Mouse (Mus musculus) neutrophil, adult 5-6 weeks (primary cell): ENCODE measurements around the gene Cars. TPM values are rescaled to one million over a fixed set of nuclear protein-coding genes. Genes with fewer than 3 reads are reported as not detected.
"Not testable (repeated sequence)": the region's sequence is repeated elsewhere in the genome, so short reads cannot be mapped to it uniquely, and the experiment has no call there.

Source experiments
- ATAC-seq: fragments of 151-379, 151-347 bp; 2 replicates; pipeline ENCODE4 v1.8.0; 2017; ENCODE audit warnings: mild to moderate bottlenecking, moderate TSS enrichment; ENCODE audit not compliant: insufficient number of reproducible peaks, poor library complexity, low FRiP score, severe bottlenecking; ENCODE audit errors: extremely low read depth
- total RNA-seq: library from RNA; stranded (forward); fragments of 200-1000 nt; gene quantifications from 2 replicates; pipeline ENCODE4 v1.2.3, GENCODE M21; 2017

Gene Cars
- total RNA-seq, 1 experiment from 2014 or later, result 63.9 TPM

GRCm38 (mm10) chr7:143594865-143595264 lies 5.0 kb downstream of the Cars start:
- no peak for ATAC-seq

- no peak for ATAC-seq
These were observed 7.6 kb downstream of the Cars start for GRCm38 (mm10) chr7:143592255-143592654.

- ATAC-seq, result no peak
These were observed 11.9 kb downstream of the Cars start for GRCm38 (mm10) chr7:143588006-143588405.

GRCm38 (mm10) chr7:143587586-143587985 lies 12.3 kb downstream of the Cars start:
- no peak for ATAC-seq

- ATAC-seq, result peak; percentile 73
These were observed 15.9 kb downstream of the Cars start for GRCm38 (mm10) chr7:143583956-143584355.

GRCm38 (mm10) chr7:143583025-143583424 lies 16.9 kb downstream of the Cars start:
- ATAC-seq, result no peak

- no peak for ATAC-seq
These were observed 24.1 kb downstream of the Cars start for GRCm38 (mm10) chr7:143575751-143576150.

- ATAC-seq, result no peak
These were observed 34.2 kb downstream of the Cars start for GRCm38 (mm10) chr7:143565648-143566039.

GRCm38 (mm10) chr7:143565015-143565647 lies 34.8 kb downstream of the Cars start:
- no peak for ATAC-seq

GRCm38 (mm10) chr7:143563787-143564186 lies 36.1 kb downstream of the Cars start:
- no peak for ATAC-seq

- no peak for ATAC-seq
These were observed 42.3 kb downstream of the Cars start for GRCm38 (mm10) chr7:143557616-143558015.

GRCm38 (mm10) chr7:143556964-143557610 lies 42.8 kb downstream of the Cars start:
- no peak for ATAC-seq

- ATAC-seq, result no peak
These were observed 50.2 kb downstream of the Cars start for GRCm38 (mm10) chr7:143549588-143550220.

GRCm38 (mm10) chr7:143548976-143549457 lies 50.9 kb downstream of the Cars start, which contains the start of gene Nap1l4:
TSS of gene Nap1l4 (minus strand) at chr7:143549106.
- peak; percentile 96 for ATAC-seq

- ATAC-seq, result peak; percentile 45
These were observed 51.5 kb downstream of the Cars start for GRCm38 (mm10) chr7:143548231-143548961.

GRCm38 (mm10) chr7:143546554-143546953 lies 53.3 kb downstream of the Cars start:
- no peak for ATAC-seq

- no peak for ATAC-seq
These were observed 55.5 kb downstream of the Cars start for GRCm38 (mm10) chr7:143544368-143544767.

- ATAC-seq, result no peak
These were observed 61.2 kb downstream of the Cars start for GRCm38 (mm10) chr7:143538671-143539070.

GRCm38 (mm10) chr7:143538229-143538628 lies 61.7 kb downstream of the Cars start:
- ATAC-seq, result not testable (repeated sequence)
